Mouse (Mus musculus): ENCODE measurements around the gene Herc2. TPM values are rescaled to one million over a fixed set of nuclear protein-coding genes. Genes with fewer than 3 reads are reported as not detected.
"Not testable (repeated sequence)": the region's sequence is repeated elsewhere in the genome, so short reads cannot be mapped to it uniquely, and the experiment has no call there.

The Herc2 gene
- total RNA-seq (2021): 100 to 1,000 TPM; 134 to 143 TPM

DNA sequence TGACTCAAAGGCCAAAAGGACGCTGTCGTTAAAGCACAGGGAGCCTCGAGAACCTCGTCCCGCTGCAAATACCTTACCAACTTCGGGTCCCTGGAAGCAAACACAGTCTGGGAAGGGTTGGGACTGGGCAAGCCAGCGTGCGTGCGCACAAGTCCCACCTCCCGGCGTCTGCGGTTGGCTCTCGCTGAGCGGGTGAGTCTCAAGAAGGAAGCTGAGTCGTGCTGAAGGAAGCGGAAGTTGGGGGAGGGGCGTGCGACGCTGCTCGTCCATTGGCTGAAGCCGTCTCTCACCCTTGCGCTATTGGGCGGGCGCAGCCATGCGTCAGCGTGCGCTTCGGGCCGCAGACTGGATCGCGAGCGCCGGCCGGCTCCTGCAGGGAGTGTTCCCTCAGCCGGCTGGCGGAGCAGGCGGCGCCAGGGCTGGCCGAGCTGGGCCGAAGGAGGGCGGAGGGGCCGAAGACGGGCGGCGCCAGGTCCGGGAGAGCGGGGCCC lies at the start of gene Herc2:
Herc2 (plus strand) TSS at position 366 of the 491 bp plus-strand sequence.
- intact Hi-C loops (cut with DNase I): no loop called here
- DNase-seq (ENCODE audit: low spot score in 2 of 2): peak; percentile 99

DNA sequence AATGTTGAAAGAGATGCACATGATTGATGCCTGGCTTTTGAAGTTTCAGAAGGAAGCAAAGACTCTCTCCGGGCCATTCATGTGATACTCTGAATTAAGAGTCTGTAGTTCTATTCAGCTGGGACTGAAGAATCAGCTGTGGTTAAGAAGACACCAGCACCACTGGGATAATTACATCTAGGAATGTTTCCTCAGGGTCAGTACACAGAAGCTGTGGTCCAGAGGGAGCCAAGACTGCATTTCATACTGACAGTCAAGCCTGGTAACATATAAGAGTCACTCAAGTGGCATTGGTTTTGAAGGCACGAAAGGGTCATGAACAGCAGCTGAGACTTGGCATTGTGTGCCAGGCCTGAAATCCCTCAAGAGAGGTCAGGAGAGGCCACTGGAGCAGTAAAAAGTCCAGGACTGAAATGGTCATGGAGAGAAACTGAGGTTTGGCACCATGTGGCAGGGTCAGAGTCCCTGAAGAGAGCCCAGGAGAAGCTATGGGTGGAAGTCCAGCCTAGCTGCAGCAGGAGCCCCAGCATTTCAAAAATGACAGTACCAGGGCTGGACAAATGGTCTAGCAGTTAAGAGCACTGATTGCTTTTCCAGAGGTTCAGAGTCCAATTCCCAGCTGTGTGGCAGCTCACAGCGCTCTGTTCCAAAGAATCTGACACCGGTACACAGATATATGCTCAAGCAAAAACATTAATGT lies 39.5 kb upstream of the Herc2 start:
- DNase-seq (ENCODE audit: low spot score in 2 of 2): no peak
- intact Hi-C loops (cut with DNase I): no loop called here

DNA sequence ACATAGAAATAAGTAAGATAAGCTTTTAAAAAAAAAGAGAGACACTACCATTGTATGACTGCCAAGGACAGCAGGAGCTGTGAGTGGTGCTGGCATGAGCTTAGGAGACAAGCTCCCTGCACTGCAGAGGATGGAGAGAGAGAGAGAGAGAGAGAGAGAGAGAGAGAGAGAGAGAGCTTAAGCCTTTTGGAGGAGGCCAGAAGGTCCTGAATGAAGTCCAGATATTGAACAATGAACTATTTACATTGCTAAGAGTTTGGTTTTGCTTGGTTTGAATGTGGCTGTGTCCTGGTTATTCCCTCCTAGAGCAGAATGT lies 39.0 kb upstream of the Herc2 start:
- DNase-seq (ENCODE audit: low spot score in 2 of 2): no peak
- intact Hi-C loops (cut with DNase I): no loop called here

DNA sequence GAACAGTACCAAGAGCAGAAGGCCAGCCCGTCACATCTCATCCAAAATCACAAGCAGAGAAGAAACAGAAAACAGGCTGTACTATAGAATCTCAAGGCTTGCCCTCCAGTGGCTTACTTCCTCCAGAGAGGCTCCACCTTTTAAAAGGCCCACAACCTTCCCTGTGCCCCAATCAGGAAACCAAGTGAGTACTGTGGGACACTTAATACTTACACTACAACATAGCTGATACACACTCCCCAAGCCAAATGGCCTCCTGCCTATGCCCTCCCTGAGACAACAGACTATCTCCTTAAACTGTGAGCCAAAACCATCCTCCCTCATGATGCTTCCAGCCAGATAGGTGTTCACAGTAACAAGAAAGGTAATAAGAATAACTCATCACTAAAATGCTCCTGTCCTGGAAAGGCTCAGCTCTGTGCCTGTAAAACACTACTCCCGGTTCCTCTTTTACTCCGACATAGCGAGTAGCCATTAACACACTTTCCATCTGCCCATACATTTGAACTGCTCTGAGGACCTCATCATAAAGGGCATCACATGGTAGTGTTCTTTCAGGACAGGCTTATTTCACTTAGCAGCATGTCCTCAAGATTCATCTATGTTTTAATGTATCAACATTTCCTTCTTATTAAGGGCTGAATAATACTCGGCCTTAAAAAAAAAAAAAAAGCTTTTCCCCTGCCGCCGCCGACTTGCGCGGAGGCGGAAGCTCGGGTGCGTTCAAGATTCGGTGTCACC lies 36.6 kb upstream of the Herc2 start:
- no peak for DNase-seq (ENCODE audit: low spot score in 2 of 2)
- intact Hi-C loops (cut with DNase I): no loop called here

DNA sequence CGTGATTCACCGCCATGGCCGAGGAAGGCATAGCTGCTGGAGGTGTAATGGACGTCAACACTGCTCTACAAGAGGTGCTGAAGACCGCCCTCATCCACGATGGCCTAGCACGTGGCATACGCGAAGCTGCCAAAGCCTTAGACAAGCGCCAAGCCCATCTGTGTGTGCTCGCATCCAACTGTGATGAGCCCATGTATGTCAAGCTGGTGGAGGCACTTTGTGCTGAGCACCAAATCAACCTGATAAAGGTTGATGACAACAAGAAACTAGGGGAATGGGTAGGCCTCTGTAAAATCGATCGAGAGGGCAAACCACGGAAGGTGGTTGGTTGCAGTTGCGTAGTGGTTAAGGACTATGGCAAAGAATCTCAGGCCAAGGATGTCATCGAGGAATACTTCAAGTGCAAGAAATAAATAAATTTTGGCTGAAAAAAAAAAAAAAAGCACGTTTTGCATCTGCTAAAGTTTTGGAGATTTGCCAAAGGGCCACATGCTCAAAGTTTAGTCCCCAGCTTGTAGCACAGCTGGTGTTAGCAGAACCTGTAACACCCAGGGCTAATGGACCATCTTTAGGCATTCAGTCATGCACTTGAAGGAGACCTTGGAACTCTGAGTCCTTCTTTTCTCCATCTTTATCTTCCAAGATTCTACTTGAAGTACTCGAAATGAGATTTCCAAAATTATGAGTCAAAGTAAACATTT lies 35.8 kb upstream of the Herc2 start:
- DNase-seq (ENCODE audit: low spot score in 2 of 2); intact Hi-C loops (cut with DNase I): not testable (repeated sequence)

DNA sequence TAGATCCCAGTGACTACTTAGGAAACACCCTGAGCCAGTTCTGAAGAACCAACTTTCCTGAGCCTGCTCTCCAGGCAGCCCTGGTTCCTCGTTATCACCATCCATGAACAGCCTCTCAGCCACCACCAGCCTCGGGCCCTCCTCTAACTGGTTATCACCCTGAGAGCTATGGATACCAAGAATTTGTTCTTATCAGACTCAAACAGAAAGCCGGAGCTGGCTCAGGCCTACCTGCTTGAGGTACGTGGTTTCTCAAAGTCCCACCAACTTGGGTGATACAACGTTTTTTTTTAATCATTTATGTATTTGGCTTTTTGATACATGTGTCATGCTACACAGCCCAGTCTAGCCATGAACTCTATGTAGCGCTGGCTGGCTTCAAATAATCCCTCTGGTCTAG lies 34.8 kb upstream of the Herc2 start:
- intact Hi-C loops (cut with DNase I): no loop called here
- no peak for DNase-seq (ENCODE audit: low spot score in 2 of 2)

DNA sequence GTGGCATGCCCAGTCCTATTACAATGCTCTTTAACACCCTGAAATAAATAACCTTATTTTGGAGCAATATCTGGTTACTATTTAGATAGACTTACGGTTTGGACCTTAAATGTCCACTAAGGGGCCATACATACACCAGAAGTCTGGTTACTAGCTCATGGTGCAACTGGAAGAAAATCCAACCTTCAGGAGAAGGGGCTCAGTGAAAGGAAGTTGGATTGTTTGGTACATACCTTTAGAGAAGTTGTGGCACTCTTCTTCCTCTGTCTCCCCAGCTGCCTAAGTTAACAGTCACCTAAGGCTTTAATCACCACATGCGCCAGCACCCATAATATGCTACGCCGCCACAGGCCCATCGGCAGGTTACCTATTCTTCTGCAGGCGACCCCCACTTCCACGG lies 34.2 kb upstream of the Herc2 start:
- no peak for DNase-seq (ENCODE audit: low spot score in 2 of 2)
- intact Hi-C loops (cut with DNase I): no loop called here

DNA sequence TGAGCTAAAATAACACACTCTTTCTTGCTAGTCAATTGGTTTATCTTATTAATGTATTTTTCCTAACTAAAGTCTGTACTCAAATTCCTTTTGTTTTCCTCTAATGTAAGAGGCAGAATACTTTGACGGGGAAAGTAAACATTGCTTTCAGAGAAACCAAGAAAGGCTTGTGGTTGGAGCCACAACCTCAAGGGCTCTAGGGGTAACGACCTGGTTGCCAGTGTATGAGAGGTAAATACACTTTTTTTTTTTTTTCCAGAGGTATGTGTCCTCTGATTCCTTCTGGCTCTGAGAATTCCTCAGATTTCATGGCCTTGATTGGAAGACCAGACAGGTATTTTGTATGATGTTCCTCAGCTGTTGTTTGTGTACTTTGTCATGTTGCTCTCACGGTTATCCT lies 32.2 kb upstream of the Herc2 start:
- intact Hi-C loops (cut with DNase I): no loop called here
- DNase-seq (ENCODE audit: low spot score in 2 of 2): no peak

DNA sequence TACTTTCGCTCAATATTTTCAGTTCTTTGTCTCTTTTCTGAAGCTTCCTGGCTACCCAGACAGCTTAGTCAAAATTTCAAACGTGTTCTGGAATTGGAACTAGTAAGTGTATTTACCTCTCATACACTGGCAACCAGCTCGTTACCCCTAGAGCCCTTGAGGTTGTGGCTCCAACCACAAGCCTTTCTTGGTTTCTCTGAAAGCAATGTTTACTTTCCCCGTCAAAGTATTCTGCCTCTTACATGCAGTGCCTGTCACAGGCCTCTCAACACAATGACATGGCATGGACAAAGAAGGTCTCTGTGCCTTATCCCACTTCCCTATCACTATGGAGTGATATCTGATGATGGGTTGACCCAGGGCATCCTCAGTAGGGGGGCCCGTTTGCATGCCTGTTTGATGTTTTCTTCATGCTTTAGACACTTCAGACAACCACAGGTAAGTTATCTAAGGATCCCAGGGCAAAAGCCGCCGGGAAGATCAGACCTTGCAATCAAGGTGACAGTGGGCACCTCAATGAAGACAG lies 31.5 kb upstream of the Herc2 start:
- intact Hi-C loops (cut with DNase I): no loop called here
- DNase-seq (ENCODE audit: low spot score in 2 of 2): no peak

DNA sequence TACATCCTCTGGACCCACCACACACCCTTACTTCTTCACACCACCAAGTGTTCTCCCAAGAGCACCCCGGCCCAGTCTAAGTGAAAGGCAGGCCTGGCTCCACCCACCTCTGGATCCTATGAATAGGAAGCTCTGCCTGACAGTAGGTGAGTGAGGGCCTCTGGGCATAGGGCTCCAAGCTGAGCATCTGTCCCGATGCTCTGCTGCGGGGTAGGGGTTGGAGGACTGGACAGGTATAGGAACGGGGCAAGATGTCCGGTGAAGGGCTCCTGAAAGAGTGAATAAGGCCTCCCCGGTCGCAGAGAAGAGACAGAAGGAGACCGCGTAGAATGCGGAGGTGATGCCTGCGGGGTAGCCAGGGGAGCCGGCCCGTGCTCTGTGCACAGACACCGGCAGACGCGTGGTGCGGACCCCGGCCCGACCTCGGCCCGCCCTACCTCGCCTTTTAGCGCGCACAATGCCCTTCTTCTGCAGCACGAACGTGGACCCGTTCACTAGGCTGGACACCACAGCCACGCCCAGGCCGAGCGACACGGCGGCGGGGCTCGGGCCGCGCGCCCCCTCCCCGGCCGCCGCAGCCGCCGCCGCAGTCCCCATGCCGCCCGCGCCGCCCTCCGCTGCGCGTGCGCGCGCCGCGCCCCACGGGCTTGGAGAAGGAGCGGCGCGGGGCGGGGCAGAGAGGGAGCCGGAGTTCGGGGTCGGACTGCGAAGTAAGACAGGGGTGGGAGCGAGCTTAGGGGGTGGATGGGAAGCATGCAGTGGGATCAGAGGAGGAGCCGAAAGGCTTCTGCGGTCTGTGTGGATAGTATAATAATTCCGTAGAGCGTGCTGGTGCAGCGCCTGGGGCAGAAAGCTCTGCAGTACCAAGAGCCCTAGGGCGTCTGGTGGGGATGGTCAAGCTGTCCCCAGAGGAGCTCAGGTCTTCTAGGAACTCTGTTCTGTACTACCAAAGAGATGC lies 30.7 kb upstream of the Herc2 start:
- intact Hi-C loops (cut with DNase I): no loop called here
- DNase-seq (ENCODE audit: low spot score in 2 of 2): peak; percentile 65 to 76

DNA sequence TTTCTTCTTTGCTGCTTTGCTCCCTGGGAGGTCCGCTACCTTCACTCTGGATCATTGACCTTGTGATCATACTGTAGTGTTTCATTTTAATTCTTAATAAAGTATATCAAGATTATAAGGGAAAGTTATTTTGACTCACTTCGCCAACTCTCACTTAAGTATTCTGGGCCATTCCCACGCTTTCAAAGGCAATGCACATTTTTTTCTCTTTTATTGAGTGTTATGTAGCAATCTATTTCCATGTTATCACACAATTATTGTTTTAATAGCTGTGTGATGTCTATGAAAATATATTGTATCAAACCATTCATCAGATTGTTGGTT lies 30.1 kb upstream of the Herc2 start, which contains the start of gene Nipa1:
Nipa1 (minus strand) TSS at position 25 of the 324 bp plus-strand sequence.
- no peak for DNase-seq (ENCODE audit: low spot score in 2 of 2)
- intact Hi-C loops (cut with DNase I): loop anchor here (5.0 kb wide), 1 partner anchor 33 kb away; no protein-coding TSS in a partner anchor

DNA sequence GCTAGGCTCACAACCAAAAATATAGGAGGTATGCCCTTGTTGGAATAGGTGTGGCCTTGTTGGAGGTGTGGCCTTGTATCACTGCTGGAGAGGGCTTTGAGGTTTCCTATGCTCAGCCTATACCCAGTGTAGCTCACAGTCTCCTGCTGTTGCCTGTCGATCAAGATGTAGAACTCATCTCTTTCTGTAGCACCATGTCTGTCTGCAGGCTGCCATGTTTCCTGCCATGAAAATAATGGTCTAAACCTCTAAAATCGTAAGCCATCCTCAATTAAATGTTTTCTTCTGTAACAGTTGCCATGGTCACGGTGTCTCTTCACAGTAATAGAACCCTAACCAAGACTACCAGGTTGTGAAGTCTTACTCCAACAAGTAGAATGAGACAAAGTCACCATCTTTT lies 26.4 kb upstream of the Herc2 start:
- DNase-seq (ENCODE audit: low spot score in 2 of 2): no peak
- intact Hi-C loops (cut with DNase I): loop anchor here (5.0 kb wide), 1 partner anchor 36 kb away; no protein-coding TSS in a partner anchor

DNA sequence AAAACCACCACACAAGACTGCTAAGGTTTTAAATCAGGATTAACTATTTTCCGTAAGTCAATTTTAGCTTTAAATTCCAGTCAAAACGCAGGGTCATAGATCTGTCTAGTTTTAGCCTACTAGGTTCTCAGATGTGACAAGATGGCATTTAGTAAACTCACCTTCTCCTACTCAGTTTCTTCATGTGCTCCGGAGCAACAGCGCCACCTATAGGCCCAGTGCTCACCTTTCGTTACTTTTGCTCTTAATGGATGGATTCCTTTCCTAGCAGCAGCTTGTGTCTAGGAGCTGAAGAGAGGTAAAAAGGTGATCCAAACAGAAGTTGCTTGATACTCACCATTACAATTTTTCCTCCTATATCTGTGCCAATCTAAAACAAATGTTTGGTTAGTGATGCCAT lies 7.6 kb upstream of the Herc2 start:
- intact Hi-C loops (cut with DNase I): no loop called here

DNA sequence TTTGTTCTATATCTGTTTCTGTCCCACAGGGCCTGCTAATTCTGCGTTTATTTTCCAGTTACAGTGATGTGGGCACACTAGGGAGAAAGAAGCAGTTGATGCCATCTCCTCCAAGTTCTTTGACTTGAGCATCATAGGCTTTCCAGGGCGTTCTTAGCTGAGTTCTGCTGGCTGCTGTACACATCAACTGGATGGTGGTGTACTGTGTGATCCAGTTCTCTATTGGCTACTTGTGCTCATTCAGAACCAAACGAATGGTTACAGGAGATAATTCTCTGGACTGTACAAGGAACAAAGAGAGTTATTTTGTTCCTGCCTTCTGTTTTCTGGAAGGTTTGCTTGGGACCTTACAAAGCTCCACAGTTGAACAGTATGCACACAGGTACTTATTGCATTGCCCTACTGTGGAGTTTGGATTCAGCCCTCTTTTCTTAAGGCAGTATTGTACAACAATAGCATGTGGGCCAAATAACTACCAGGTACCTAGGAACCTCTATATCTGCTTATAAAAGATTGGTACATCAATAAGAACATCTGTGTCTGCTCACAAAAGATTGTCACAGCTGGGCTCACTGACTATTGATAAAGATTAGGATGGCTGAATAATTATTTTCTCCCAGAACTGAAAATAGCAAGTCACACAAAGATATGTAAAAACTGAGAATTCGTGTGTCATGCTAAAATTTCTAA lies 6.3 kb upstream of the Herc2 start:
- no peak for DNase-seq (ENCODE audit: low spot score in 2 of 2)
- intact Hi-C loops (cut with DNase I): no loop called here

More for the DNA sequence above, 7.6 kb upstream of the Herc2 start:
- peak; percentile 66 to 73 for DNase-seq (ENCODE audit: low spot score in 2 of 2)

DNA sequence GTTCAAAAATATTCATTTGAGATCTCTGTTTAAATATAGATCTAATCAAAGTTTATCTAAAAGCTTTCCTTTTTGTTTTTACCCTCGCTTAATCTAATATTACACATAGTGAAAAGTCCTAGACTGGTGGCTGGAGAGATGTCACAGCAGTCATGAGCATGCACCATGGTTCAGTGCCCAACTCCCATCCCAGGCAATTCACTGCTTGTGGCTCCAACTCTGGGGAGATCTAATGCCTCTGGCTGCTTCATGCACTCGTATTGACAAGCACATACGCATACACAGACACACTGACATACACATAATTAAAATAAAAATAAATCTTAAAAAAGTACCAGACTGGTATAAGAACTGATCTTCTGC lies 5.7 kb upstream of the Herc2 start:
- intact Hi-C loops (cut with DNase I): no loop called here
- no peak for DNase-seq (ENCODE audit: low spot score in 2 of 2)

DNA sequence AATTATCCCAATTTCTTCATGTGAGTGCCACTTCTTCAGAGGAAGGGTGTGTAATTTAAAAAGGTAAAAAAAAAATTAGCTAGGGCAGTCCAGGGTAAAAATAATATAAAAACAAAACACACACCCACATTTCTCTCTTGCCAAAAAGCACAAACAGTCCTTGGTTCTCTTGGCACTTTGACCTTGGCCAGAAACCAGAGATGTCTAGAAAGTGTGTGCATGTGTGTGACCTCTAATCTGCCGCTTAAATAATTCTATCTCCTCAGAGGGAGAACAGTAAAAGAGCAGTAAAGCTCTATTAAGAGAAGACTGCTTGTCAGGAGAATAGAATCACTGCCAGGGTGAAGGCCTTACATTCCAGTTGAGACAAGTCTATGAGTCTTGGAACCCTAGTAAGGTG lies 2.8 kb upstream of the Herc2 start:
- no peak for DNase-seq (ENCODE audit: low spot score in 2 of 2)
- intact Hi-C loops (cut with DNase I): no loop called here

DNA sequence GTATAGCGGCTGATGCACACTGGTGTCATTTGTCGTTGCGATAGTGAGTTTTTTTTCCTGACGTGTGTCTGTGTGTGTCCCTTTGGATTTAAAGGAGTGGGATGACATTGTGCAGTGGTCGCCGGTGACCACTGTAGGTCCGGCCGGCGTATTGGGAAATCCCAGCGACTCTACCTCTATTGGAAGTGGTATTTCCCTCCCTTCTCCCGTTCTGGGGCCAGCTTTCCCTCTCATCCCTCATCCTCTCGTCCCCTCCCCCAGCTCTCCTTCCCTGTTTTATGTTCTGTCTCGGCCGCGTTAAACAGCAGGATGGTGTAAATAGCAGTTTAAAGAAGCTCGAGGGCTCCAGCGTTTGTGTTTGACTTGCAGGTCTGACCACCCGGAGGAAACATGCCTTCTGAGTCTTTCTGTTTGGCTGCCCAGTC lies 503 bp downstream of the Herc2 start:
- DNase-seq (ENCODE audit: low spot score in 2 of 2): peak; percentile 12 to 23
- intact Hi-C loops (cut with DNase I): no loop called here

DNA sequence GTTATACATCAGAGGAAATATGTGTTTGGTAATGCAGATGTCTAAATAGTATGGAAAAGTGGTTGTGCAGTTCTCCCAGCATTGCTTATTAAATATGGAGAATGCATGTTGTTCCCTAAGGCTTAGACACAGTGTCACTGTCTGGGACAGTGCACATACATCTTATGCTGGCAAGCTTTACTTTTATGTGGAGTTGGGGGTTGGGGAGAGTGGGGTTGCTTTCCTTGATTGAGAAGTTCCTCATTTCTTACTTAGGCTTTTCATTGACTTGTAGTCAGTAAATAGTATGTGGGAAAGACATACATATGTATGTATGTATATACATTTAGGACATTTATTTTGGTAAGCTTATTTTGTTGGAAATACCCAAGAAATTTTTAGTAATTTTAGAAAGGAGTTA lies 3.0 kb downstream of the Herc2 start:
- intact Hi-C loops (cut with DNase I): no loop called here
- no peak for DNase-seq (ENCODE audit: low spot score in 2 of 2)

DNA sequence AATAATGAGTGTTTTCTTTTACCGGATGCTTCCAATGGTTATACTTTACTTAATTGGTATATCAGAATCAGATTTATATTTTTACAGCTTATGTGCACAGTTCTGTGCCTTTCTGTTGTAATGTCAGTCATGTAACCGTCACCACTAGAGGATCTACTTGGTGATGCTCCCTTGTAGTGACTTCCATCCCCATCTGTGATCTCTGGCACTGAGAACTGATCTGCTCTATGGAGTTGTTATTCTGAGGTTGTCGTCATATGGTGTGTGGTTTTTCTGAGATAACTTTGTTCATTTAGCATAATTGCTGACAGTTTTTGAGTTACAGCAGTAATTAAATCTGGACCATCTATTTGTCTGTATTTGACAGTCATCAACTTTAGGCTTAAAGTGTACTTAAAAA lies 5.3 kb downstream of the Herc2 start:
- intact Hi-C loops (cut with DNase I): no loop called here
- no peak for DNase-seq (ENCODE audit: low spot score in 2 of 2)

Data from left cerebral cortex, postnatal 36 days (tissue).